Mouse (Mus musculus) embryo, embryonic 9.5 days (tissue): ENCODE results near the gene Mthfsd.
A peak's percentile ranks its signal among the peaks of the same experiment; 100 is the strongest.
"Not testable (repeated sequence)": the region's sequence is repeated elsewhere in the genome, so short reads cannot be mapped to it uniquely, and the experiment has no call there.

ENCODE experiments used
- DNase-seq: peaks from one replicate; pipeline ENCODE4 v3.0.0-alpha.2; 2017; ENCODE audit errors: extremely low spot score

The Mthfsd gene

GRCm38 (mm10) chr8:121107668-121108656 lies at the start of gene Mthfsd:
Gene Mthfsd, minus strand, starts transcription at chr8:121108392.
- DNase-seq = peak; percentile 97

- no peak for DNase-seq
These were observed 48.8 kb upstream of the Mthfsd start for GRCm38 (mm10) chr8:121156990-121157491.

DNA sequence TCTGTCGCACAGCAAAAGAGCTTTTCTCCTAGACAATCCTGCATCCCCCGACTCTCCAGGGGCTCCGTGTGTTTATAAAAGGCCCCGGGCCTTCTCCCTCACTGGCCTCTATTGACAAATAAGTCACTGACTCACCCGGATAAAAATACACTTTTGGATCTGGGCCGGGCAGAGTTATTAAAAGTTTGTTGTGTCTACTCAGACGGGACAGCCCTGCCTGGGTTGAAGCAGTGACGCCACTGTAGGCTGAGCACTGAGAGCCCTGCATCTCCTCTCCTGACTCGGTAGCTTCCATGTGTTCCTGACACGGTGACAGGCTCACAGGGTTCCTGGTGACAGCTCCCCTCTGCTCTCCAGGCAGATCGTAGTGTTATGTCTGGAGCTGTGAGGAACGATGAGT lies 44.2 kb upstream of the Mthfsd start:
- no peak for DNase-seq

DNA sequence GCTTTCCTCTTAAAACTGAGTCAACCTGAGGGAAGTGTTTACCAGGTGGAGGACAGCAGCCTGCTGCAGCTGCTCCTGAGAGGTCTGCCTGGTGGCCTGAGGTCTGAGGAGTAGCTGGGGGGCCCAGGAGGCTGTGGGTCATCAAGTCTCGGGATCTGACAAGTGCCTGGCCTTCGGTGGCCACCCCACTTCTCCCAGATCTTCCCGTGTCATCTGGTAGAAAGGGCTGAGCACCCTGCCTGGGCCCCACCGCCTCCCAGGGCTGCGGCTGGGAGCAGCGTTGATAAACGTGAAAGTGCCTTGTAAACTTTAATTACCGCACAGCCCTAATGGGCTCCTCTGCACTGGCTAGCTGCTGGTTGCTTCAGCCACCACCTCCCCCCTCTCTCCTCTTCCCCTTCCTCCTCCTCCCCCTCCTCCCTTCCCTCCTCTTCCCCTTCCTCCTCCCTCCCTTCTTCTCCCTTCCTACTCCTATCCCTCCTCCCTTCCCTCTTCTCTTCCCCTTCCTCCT lies 40.4 kb upstream of the Mthfsd start:
- no peak for DNase-seq

DNA sequence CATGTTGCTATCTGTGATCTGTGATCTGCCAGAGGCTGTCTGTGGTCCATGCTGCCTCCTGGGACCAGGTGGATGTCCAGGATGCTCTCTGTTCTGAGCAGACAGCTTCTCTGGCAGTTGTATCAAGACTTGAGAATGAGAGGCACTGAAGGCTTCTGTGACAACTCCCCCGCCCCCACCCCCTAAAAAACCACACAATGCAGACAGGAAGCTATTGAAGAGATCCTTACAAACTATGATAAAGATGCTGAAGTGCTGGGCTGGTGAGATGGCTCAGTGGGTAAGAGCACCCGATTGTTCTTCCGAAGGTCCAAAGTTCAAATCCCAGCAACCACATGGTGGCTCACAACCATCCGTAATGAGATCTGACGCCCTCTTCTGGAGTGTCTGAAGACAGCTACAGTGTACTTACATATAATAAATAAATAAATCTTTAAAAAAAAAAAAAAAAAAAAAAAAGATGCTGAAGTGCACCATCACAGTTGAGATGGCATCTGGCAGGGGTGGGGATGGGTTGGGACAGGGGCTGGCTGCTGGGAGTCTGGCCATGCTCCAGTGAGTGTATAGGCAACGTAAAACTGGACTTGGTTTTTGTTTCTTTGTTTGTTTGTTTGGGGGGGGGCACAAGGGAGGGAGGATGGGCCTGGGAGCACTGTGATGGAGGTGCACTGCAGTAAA lies 37.4 kb upstream of the Mthfsd start:
- DNase-seq = not testable (repeated sequence)

DNA sequence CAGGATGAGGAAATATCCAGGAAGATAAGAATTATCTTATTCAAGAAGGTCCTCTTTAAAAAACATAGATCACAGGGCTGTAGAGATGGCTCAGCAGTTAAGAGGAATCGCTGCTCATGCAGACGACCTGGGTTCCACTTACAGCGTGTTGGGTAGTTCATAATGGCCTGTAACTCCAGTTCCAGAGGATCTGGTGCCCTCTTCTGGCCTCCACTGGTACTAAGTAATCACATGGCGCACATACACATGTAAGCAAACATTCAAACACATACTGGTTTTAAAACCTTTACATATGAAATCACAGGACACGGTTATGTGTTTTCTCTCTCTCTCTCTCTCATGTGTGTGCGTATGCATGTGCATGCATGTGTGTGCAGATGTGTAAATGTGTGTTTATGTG lies 28.7 kb upstream of the Mthfsd start:
- DNase-seq = no peak

DNA sequence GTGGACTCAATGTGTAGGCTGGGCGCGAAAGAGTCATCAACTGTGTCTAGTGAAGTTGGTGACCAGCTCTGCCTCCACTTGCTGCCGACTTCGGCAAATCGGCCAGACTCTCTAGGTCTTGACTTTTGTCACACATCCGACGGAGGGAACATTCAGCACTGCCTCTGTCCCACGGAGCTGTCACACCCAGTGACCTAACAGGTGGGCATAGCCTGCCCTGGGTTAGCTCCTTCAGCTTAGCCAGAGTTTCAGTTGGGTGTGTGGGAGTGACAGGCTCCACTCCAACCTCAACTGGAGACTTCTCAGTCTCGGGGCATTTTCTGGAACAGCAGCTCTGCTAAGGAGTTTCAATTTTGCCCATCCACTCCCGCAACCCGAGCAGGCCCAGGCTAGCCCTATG lies 26.3 kb upstream of the Mthfsd start:
- no peak for DNase-seq

DNA sequence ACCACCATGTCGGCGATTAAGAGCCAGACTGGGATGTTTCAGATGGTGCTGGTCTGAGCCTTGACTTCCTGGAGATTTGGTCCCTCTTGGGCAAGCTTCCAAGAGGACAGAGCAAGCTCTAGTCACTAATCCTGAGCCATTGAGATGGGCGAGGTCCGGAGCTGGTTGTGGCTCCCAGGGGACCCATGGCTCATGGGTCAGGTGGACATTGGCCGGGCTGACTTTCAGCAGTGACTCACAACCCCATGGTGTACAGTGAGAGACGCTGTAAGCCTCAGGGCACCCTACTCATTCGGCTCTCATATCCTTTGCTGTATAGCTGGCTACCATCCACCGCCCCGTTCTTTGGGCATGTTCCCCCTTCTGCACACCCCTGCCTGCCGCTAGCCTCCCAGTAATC lies 25.9 kb upstream of the Mthfsd start:
- no peak for DNase-seq

- DNase-seq = no peak
These were observed 24.8 kb upstream of the Mthfsd start for GRCm38 (mm10) chr8:121132961-121133513.

- DNase-seq = peak; percentile 58
These were observed 22.3 kb upstream of the Mthfsd start for GRCm38 (mm10) chr8:121130522-121130921.

DNA sequence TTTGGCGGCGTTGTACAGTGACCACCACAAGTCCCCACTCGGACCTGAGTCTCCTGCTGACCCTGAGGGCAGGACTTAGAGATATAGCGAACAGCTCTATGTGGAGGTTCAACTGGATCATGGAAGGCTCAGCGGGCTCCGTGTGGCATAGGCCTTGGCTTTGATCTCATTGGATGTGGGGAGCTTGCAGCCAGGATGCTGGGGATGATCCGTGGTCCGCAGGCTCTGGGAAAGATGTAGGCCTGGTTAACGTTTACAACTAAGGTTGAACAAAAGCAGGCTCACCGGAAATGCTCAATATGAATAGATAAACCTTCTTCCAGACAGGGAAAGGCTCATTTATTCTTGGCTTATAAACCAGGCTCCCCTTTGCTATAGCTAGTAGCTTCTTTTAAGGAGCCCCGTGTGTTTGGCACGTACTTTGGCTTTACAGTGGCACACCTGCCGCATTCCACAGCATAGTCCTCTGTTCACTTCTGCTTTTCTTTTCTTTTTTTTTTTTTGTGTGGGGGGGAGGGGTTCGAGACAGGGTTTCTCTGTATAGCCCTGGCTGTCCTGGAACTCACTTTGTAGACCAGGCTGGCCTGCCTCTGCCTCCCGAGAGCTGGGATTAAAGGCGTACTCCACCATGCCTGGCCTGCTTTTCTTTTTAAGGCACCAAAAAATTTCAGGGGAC lies 21.2 kb upstream of the Mthfsd start:
- DNase-seq = no peak

DNA sequence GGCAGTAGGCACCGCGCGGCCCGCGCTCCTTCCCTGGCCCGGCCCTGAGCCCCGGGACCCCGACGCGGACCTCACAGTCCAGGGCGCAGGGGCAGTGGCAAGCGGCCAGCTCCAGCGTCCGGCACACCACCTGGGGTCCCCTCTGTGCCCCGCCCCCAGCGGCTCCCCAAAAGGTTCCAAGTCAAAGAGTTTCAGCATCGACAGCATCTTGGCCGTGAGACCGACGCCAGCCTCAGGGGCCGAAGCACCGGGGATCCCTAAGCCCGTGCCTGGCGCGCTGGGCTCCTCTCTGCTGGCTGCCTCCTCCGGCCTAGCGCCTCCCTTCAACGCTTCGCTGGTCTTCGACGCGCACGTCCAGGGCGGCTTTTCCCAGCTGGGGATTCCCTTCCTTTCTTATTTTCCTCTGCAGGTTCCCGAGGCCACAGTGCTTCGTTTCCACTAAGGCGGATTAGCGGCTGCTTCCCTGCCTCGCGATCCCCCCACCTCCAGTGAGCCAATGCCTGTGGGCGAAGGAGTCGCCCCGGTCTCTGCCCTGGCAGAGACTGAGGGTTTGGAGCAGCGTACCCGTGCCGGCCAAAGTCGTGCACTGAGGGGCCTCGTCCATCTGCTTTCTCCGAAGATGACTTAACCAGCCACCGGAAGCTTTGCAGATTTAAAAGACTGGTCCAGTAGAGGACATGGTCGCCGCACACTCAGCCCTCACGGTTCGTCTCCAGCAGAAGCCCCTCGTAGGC lies 20.5 kb upstream of the Mthfsd start:
- DNase-seq = peak; percentile 45

DNA sequence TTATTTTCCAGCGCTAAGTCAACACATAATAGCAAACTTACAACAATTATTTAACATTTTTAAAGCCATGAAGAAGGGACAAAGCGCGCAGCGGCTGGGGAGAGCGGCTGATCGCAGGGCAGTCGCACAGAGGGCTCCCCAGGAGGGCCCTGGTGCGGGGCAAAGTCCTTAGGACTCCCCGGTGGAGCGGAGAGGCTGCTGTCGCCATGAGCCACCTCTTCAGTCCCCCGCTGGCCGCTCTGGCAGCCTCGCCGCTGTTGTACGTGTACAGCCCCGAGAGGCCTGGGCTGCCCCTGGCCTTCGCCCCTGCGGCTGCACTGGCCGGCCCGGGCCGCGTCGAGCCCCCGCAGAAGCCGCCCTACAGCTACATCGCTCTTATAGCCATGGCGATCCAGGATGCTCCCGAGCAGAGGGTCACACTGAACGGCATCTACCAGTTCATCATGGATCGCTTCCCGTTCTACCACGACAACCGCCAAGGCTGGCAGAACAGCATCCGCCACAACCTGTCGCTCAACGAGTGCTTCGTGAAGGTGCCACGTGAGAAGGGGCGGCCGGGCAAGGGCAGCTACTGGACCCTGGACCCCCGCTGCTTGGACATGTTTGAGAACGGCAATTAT lies 19.7 kb upstream of the Mthfsd start, which contains the start of gene Foxl1:
TSS of gene Foxl1 (plus strand) at position 185 of the 620 bp plus-strand sequence.
- DNase-seq = peak; percentile 62

GRCm38 (mm10) chr8:121127291-121127701 lies 19.1 kb upstream of the Mthfsd start:
- DNase-seq = peak; percentile 32

- DNase-seq = no peak
These were observed 18.5 kb upstream of the Mthfsd start for GRCm38 (mm10) chr8:121126694-121127093.

DNA sequence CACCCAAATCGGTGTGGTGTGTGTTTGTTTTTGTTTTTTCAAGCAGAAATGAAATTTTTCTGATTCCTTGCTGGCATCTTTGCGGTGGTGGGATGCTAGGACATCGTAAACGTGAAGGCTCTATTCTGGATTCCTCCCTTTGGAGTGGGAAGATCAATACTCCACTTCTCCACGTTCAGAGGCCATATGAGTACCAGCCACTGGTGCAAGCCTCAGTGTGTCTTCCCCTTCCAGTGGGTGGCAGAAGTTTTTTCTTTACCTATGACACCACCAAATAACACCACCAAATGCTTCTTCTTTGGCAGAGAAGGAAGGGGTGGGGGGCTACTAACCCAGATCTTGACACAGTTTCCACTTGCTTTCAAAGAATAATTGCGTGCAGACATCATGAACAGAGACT lies 18.0 kb upstream of the Mthfsd start:
- DNase-seq = peak; percentile 17

DNA sequence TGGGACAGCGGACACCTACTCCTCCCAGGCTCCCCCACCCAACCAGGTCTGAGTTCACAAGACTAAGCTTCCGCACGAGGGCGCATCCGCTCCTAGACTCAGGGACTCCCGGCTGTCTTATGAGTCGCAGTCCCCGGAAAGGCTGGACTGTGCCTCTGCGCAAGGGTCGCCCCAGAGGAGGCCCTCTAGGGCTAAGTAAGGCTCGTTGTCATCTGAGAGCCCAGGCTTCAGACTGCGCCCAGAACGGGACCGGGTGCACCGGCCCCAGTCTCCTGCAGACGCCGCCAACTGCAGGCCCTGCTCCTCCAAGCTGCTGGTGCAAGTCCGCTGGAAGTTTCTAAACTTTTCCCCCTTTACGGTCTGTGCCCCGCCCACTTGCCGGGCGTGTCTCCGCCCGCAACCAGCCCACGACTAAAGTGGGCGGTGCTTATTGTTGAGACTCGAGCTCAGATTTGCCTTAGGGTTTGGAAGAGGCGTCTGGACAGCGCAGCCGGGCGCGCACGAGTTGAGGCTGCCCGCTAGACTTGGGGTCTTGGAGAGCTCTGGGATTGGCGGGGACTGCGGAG lies 17.2 kb upstream of the Mthfsd start:
- peak; percentile 90 for DNase-seq

DNA sequence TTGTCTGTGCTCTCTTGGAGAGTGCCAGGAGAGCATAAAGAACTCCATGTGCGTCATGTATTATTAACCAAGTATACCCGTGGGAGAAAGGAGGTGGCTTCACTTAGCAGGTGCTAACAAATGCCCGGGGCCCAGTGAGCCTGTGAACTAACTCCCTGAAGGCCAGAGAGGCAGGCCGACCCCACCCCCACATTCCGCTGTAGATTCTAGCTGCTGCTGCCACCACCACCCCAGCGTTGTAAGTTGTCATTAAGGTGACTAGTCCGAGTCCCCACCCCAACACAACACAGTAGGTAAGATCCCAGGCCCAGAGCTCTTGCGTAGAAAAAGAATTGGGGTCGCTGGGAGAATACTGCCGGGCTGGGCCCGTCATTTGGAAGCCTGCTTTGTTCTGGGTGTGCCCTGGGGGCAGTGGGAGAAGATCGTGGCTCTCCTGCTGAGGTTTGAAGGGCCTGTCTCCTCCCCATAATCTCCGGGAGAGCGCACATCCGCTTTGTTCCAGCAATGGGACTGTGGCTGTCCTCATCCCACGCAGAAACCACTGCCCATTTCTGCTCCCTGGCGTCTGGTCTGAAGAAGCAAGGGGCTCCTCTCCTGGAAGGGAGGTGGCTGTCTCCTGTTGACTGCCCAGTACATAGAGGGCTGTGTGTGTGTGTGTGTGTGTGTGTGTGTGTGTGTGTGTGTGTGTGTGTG lies 16.5 kb upstream of the Mthfsd start:
- peak; percentile 43 for DNase-seq

DNA sequence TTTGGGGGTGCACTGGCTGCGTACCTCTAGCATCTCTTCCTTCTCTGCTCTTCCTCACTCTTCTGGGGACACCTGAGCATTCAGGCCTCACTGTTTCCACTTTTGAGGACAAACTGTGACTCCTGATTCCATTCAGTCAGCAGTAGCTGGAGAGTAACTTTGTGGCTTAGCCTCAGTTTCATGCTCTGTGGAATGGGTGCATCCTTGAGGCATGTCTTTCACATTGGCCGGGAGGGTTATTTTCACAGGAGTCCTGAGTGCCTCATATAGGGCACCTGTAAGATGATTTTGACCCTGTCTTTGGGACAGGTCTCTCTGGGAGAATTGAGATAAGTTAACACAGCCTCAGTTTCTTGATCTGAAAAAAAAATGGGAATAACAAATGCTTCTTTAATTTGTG lies 14.9 kb upstream of the Mthfsd start:
- no peak for DNase-seq
